Mouse (Mus musculus) effector memory CD4-positive, alpha-beta T cell, adult 5 months (primary cell): ENCODE results near the gene Insrr. TPM values are rescaled to one million over a fixed set of nuclear protein-coding genes. Genes with fewer than 3 reads are reported as not detected.

ENCODE experiments used
- polyA plus RNA-seq: library from polyadenylated mRNA; unstranded; fragments of 100-300 nt; shearing (Covaris generic); gene quantifications from one replicate; pipeline ENCODE4 v1.2.1, GENCODE M21; 2017

The Insrr gene
- polyA plus RNA-seq: not detected

DNA sequence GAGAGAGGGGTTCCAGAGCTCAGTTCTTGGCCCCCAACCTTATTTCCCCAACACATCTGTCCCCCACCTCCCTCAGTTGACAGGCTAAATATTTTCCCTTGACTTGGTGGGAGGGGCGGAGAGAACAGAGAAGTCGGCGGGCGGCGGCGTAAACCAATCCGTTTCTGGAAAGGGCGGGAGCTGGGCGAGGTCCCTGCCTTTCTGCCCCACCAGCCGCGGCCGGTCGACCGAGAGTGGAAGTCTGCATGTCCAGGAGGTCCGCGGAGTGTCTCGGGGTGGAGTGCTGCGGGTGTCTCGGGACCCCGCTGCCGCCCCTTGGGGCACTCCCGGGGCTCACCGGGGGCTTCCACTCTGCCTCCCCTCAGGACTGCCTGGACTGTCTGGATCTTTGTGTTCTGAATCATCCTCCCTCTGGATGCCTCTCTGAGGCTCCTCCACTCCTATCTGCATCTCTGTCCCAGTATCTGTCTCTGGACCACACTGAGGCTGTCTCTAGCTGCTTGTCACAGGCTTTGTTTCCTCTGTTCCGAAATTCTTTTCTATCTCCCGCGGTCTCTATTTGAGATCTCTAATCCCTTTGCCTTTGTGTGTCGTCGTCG, at the start of gene Insrr:
Insrr (plus strand) TSS at position 216 of the 599 bp plus-strand sequence.

DNA sequence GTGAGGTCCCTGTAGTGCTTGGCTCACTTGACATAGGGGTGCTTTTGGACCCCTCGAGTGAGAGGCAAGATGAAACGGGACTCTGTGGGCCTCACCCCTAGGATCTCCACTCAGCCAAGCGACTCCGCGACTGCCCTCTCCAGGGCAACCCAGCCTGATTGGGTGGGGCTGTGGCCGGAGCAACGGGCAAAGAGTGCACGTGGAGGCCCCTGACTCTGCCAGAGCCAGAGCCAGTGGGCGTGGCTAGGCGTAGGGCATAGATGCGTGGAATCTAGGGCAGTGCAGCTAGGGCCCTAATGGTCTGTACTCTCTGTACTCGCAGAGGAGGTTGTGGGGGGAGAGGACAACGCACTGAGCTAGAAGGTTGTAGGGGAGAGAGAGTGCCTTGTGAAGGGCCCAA, 48.3 kb upstream of the Insrr start, which contains the start of gene Lrrc71:
Lrrc71 (minus strand) TSS at position 195 of the 400 bp plus-strand sequence.

DNA sequence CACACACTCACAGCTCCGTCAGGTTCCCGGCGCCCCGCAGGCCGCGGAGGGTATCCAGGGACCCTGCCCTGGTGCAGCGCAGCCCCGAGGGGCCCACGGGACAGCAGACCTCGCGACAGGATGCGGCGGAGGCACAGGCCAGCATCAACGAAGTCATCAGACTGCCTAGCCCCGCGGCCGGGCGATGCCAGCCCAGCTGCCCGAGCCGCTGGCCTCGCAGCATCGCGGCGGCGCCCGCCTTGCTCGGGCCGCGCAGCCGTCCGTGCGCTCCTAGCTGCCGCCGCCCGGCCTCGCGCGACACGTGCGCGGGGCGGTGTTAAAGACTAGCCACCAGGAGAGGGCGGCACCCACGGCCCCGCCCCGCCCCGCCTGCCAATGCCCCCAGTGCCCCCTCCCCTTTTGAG, 1.8 kb upstream of the Insrr start, which contains the start of gene Ntrk1:
Ntrk1 (minus strand) TSS at position 241 of the 404 bp plus-strand sequence.

DNA sequence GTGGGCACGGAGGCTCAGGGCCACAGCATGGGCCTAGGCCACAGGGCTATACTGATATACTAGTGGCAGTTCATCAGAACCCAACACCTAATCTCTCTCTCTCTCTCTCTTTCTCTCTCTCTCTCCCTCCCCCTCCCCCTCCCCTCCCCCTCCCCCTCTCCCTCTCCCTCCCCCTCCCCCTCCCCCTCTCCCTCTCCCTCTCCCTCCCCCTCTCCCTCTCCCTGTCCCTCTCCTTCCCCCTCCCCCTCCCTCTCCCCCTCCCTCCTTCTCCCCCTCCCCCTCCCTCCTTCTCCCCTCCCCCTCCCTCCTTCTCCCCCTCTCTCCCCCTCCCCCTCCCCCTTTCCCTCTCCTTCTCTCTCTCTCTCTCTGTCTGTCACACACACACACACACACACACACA, 27.5 kb downstream of the Insrr start, which contains the start of gene Pear1:
Pear1 (minus strand) TSS at position 101 of the 400 bp plus-strand sequence.

DNA sequence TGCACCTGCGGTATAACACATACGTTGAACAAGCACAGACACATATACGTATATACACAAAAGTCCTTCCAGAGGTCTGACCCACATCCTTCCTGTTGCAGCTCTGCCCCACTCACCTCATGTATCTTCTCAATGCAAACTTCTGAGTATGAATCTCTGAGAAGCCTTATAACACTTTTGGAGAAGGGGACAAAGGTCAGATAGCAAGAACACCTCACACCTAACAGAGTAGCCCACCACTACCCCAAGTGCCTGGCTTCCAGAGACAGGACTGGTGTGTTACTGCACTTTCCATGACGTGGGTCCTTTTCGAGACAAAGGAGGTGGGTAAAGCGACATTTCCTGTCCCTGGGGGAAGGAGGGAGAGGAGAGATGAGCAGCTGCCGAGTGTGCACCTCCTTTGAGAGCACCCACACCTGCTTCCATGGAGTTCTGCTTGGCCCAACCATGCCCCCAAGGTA, 49.9 kb downstream of the Insrr start, which contains the start of gene Sh2d2a:
Sh2d2a (plus strand) TSS at position 106 of the 461 bp plus-strand sequence.

Other genes with a start within 250 kb of the Insrr start
- 8.4 TPM for gene Arhgef11, start 179.4 kb upstream of the Insrr start, polyA plus RNA-seq
- gene Lrrc71, start 48.3 kb upstream of the Insrr start, polyA plus RNA-seq: not detected
- not detected for gene Ntrk1, start 1.8 kb upstream of the Insrr start, polyA plus RNA-seq
- gene Pear1, start 27.4 kb downstream of the Insrr start, polyA plus RNA-seq: 48.5 TPM
- gene Sh2d2a, start 49.8 kb downstream of the Insrr start, polyA plus RNA-seq: 461 TPM
- 13.9 TPM for gene Prcc, start 88.7 kb downstream of the Insrr start, polyA plus RNA-seq
- 115 TPM for gene Hdgf, start 109.4 kb downstream of the Insrr start, polyA plus RNA-seq
- 123 TPM for gene Mrpl24, start 122.6 kb downstream of the Insrr start, polyA plus RNA-seq
- gene Isg20l2, start 133.4 kb downstream of the Insrr start, polyA plus RNA-seq: 31.8 TPM
- gene Rrnad1, start 133.8 kb downstream of the Insrr start, polyA plus RNA-seq: 16.9 TPM
- not detected for gene Crabp2, start 151.7 kb downstream of the Insrr start, polyA plus RNA-seq
- gene Nes, start 174.1 kb downstream of the Insrr start, polyA plus RNA-seq: not detected
- not detected for gene Bcan, start 203.3 kb downstream of the Insrr start, polyA plus RNA-seq
- gene Hapln2, start 230.6 kb downstream of the Insrr start, polyA plus RNA-seq: not detected
- gene Gpatch4, start 246.2 kb downstream of the Insrr start, polyA plus RNA-seq: 18.1 TPM